Mouse (Mus musculus) adrenal gland, adult 8-10 months (tissue): ENCODE results near the gene Lrmp. TPM values are rescaled to one million over a fixed set of nuclear protein-coding genes. Genes with fewer than 3 reads are reported as not detected.
"Not testable (repeated sequence)": the region's sequence is repeated elsewhere in the genome, so short reads cannot be mapped to it uniquely, and the experiment has no call there.

Experiments
- DNase-seq: peaks from one replicate; pipeline ENCODE4 v3.0.0; 2022
- total RNA-seq, 4 experiments: library from RNA; stranded (reverse); gene quantifications; 2 replicates each; pipeline ENCODE4 v1.2.4; 2022

Lrmp gene
- 1 to 10 TPM; 1.9 to 4.8 (median 4.3) TPM for total RNA-seq

DNA sequence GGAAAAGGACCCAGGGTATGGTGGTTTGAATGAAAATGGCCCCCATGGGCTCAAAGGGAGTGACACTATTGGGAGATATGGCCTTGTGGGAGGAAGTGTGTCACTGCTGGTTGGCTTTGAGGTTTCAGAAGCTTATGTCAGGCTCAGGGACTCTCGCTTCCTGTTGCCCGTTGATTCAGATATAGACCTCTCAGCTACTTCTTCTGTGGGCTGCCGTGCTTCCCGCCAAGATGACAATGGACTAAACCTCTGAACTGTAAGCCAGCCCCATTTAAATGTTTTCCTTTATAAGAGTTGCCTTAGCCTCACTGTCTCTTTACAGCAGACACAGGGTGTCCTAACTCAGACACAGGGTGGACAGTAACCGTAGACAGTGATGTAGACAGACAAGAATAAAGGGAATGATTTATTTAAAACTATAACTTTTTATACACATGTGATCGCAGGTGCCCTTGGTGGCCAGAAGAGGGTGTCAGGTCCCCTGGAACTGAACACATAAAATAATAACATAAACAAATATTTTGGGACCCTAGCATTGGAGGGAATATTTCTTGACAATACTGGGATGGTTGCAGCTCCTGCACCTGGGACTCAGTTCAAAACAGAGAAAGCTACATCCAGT is at the start of gene Lrmp:
Gene Lrmp (plus strand): TSS at position 178 of the 622 bp plus-strand sequence.
- no peak for DNase-seq

DNA sequence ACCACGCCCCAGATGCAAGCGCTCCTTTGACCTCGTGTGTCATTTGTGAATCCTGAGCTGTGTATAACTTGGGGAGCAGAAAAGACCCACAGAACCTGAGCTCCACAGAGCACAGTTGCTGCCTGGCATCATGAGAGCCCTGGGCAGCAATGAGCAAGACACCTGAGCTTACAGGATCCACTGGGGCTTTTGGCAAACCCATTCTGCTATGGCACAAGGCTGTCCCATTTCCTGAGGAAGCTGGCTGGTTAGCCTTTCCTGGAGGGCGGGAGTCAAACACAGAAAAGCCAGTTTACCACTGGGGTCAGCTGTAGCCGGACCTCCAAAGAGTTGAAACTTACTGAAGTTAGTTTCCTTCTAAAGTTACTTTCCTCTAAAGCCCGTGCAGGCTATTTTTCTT is 49.0 kb upstream of the Lrmp start:
- no peak for DNase-seq

DNA sequence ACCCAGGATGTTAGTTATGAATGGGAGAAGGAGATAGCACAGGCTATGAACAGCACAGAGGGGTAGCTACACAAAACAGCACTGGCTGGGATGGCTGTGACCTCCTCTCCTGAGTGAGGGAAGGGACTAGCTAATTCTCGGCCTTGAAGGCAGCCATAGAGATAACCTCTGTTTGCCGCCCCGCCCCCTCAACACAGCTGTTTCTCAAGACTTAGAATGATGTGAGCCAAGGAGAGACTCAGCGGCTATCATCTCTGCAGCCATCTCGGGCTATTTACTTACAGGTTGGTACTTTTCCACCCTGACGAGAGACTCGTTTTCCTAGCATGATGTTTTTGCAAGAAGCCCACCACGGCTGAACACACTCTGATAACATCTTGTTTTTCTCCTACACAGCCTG is 47.8 kb upstream of the Lrmp start:
- DNase-seq, result no peak

DNA sequence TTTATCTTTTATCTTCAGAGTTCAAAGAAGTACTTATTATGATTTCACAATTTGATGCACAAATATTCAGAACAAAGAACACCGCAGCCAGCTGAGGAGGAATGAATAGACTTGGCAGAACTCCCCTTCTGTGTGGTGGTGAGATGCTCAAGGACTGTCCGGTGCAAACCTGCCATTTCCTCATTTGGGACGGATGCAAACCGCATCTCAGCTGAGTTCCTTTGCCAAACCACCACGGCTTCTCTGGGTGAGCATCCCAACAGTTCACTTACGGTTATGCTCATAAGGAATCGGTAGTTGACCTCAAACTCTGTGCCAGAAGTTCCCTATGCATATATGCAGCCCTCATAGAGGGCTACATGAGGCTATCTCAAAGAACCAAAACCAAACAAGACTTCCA is 46.1 kb upstream of the Lrmp start:
- DNase-seq, result no peak

GRCm38 (mm10) chr6:145069921-145070320 is 45.5 kb upstream of the Lrmp start:
- no peak for DNase-seq

- no peak for DNase-seq
These were observed 41.0 kb upstream of the Lrmp start for GRCm38 (mm10) chr6:145074461-145074860.

DNA sequence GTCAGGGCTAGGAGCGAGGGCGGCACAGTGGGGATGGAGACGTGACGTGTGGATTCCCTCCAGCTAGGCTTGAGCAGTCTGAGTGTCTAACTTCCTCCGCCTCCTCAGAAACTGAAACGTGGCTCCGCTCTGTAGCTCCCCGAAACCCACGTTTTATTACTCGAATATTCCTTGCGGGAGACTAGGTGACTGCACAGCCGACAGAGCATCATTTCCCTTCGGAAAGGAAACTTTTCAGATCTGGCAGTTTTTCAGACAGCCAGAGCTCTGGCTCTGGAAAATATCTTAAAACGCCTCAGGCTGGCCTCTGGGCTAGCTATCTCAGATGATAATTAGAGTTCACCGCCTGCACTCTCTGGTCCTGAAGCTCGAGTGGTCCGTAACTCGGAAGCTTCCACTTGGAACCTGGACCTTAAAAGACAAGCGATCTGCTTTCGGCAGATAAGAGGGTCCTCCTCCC is 40.3 kb upstream of the Lrmp start:
- DNase-seq, result no peak

GRCm38 (mm10) chr6:145075548-145076224 is 39.8 kb upstream of the Lrmp start, which contains the start of gene Bcat1:
Bcat1 (minus strand) TSS chr6:145076184.
- DNase-seq, result no peak

GRCm38 (mm10) chr6:145076286-145076685 is 39.2 kb upstream of the Lrmp start:
- no peak for DNase-seq

DNA sequence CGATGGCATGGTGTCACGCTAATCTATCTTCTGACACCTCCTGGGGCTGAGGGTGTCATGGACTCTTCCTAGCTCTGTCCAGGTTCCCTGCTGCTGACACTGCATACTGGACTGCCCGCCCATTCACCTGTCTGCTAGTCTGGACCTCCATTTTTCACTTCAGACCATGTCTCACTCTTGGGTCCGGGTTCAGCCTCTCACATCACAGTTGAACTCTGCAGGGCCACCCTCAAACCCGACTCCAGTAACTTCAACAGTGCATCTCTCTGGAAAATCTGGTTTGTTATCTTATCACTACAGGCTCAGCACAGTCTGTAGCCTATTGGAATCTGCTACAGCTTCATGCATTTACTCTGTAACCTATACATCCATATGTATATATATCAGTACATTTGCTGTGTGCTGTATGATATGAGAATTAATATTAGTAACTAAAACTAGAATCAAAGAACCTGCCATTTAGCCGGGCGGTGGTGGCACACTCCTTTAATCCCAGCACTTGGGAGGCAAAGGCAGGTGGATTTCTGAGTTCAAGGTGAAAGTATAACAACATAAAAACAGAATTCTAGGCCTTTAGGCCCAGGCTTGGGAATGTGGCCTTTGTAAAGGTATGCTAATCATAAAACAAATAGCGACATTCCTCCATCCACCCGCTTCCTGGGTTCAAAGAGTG is 36.2 kb upstream of the Lrmp start:
- no peak for DNase-seq

- no peak for DNase-seq
These were observed 33.7 kb upstream of the Lrmp start for GRCm38 (mm10) chr6:145081721-145082120.

- DNase-seq, result no peak
These were observed 30.9 kb upstream of the Lrmp start for GRCm38 (mm10) chr6:145084343-145085117.

DNA sequence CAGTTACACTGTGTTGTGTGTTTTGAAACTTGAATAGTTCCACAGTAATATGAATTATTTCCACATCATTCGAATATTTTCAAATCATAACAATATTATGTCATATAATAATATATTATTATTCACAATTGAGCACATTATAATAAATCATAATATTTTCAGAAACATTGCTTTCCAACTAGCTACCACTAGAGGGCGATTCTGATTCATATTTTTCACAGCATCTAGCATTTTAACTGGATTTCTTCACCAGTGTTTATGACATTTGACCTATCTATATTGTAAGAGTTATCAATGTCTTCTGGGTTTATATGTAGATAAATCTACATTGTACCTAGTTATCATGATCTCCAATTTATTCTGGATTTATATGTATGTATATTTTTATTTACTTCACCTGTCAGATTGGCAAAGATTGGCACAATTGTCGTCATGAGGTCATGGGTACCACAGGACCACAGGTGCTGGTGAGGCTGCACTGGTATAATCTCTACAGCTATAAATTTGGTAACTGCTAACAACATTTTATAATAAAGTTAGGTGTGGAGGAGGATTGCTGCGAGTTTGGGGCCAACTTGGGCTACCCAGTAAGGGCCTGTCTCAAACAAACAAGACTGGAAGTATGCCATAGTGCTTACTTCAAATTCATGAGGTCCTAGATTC is 26.9 kb upstream of the Lrmp start:
- DNase-seq, result no peak

GRCm38 (mm10) chr6:145089373-145089772 is 26.1 kb upstream of the Lrmp start:
- no peak for DNase-seq

DNA sequence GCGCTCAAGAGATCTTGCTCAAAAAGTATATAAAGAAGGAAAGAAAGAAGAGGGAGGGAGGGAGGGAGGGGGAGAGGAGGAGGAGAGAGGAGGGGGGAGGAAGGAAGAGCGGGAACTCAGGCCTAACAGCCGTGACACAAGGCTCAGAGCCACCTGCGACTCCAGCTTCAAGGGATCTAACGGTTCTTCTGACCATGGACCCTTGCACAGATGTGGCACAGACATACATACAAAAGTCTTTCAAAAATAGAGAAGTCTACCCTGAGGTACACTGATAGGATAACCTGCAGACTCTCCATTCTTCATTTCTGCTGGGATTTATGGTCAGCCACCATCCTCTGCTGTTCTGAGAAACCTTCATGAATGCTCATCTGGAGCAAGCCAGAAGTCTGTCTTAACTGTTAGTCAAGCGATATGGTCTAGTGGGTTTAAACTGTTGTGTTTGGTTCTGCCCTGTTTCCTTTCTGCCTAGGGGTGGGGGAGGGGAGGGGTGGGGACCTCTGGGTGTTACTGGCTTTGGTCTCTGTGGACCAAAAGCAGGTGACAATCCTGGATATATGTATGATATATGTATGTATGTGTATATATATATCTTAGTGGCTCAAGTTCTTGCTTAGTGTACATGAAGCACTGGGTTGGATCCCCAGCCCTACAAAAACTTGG is 25.1 kb upstream of the Lrmp start:
- no peak for DNase-seq

- DNase-seq, result no peak
These were observed 24.5 kb upstream of the Lrmp start for GRCm38 (mm10) chr6:145090928-145091327.

DNA sequence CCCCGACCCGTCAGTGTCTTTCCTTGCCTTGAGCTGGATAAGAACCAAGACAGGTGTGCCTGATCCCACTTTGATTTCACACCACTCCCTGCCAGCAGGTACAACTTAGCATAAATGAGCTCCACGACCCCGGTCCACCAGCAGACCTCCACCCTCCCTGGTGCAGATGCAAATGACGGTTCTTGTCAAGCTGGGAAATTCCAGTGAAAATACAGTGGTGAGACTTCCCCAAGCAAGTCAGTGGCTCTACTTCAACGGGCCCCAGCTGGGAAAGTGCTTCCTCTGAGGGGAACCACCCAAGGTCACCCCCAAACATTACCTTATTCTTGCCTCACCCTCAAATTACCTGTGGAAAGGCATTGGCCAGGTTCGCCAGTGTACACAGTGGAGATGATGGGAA is 23.5 kb upstream of the Lrmp start:
- no peak for DNase-seq

DNA sequence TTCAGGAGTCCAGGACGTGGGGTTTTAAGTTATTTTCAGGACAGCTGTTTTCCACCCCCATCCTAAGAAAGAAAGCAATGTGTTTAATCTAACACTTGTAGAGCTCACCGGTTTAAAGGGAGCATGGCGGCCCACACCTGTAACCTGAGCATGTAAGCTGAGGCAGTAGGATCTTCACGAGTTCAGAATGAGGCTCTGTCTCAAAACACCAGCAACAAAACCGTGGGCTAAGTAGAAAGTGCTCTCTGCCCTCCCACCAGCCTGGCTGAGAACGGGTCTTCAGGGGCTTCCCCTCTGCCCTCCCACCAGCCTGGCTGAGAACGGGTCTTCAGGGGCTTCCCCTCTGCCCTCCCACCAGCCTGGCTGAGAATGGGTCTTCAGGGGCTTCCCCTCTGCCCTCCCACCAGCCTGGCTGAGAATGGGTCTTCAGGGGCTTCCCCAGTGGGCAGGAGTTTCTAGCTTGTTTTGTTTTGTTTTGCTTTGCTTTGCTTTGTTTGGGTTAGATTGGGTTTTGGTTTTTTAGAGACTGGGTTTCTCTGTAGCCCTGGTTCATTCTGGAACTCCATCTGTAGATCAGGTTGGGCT is 22.3 kb upstream of the Lrmp start:
- not testable (repeated sequence) for DNase-seq

DNA sequence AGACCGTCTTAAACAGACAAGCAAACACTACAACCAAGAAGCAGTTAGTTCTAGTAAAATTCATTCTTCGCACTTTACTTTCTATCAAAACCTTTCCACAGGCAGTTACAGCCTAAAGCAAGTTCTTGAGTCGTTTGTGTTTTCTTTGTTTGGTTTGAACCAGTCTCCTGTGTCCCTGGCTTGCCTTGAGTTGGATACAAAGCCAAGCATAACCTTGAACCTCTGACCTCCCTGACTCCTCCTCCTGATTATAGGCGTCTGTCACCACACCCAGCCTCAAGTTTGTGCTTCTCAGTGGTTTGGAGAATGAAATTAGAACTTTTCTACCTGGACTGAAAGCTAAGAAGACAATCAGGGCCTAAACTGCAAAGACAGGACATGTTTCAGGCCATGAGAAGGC is 21.0 kb upstream of the Lrmp start:
- no peak for DNase-seq

- no peak for DNase-seq
These were observed 14.5 kb upstream of the Lrmp start for GRCm38 (mm10) chr6:145100923-145101322.

- no peak for DNase-seq
These were observed 11.1 kb upstream of the Lrmp start for GRCm38 (mm10) chr6:145104241-145104939.
